Mouse (Mus musculus): Measurements from ENCODE around the gene Tspan9. TPM values are rescaled to one million over a fixed set of nuclear protein-coding genes. Genes with fewer than 3 reads are reported as not detected.

Gene Tspan9
- polyA plus RNA-seq, 2 experiments, result 12.1 to 15.5 TPM

DNA sequence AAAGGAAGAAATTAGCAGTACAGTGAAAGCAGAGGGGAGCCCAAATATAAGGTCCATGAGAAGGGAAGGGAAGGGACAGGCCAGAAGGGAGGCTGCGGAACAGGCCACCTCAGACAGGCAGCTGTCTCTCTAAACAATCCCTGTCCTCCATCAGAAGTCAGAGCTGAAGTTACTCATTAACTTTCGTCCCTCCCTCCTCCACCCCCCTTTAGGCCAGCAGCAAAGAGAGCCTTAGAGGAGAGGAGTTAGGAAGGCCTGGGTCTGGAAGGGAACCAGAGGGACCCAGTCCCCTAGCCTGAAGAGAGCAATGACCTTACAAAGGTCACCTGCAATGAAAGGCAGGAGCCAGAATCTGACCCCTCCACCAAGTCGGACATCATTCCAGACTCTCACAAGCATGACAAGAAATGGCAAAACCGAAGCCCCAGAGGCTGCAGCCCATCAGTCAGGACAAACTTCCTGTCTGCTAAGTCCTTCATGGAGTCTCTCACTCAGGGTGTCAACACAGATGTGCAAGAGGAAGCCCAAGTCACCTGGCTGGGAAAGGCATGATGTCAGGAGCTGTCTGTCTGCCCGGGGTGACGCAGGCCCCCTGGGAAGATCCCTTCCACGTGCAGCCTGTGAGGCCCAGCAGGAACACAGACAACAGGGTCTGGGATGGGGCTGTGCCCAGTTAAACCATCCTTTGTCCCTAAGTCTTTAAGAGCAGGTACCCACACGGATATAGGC lies 9.0 kb downstream of the Tspan9 start:
- DNase-seq (ENCODE audit: low read depth in 3 of 3, low spot score in 3 of 3), result no peak
- Histone ChIP-seq H3K27me3 (ENCODE audit: control insufficient read depth, insufficient read depth, low read length) (no peaks in the 10 kb centered on the region), H3K4me1 (replicated peaks; ENCODE audit: control insufficient read depth in 2 of 2, insufficient read depth in 2 of 2, low read length in 1 of 2) (peaks cover 0 to 22% of the 10 kb centered on the region in 2 experiments; a peak in 2 of 4 replicates), H3K27ac (no peak overlapping the region; the same call in 1 of the 2 replicates), H3K36me3 (replicated peaks; ENCODE audit: control insufficient read depth, insufficient read depth, low read depth) (no peaks in the 10 kb centered on the region), H3K9ac (replicated peaks) (no peak overlapping the region), H3K9me3 (ENCODE audit: control insufficient read depth, low read length) (no peaks in the 10 kb centered on the region), H3K4me3 (ENCODE audit: insufficient read depth in 1 of 2, low read depth in 2 of 2, low read length in 2 of 2) (no peak overlapping the region), H3K4me2 (ENCODE audit: low read depth) (peak overlapping the region; percentile 25; the same call in 1 of the 2 replicates)
- WGBS (ENCODE audit: insufficient replicate concordance), result 40% methylated on average over 8 of the region's 8 CpGs
- ATAC-seq (ENCODE audit: insufficient read depth), result peak; percentile 56; the same call in 1 of the 2 replicates
- TF ChIP-seq CTCF (IDR thresholded peaks at IDR 0.05; ENCODE audit: low read depth), result no peak
- TF ChIP-seq EP300 (IDR thresholded peaks at IDR 0.05; ENCODE audit: low read depth), result no peak

DNA sequence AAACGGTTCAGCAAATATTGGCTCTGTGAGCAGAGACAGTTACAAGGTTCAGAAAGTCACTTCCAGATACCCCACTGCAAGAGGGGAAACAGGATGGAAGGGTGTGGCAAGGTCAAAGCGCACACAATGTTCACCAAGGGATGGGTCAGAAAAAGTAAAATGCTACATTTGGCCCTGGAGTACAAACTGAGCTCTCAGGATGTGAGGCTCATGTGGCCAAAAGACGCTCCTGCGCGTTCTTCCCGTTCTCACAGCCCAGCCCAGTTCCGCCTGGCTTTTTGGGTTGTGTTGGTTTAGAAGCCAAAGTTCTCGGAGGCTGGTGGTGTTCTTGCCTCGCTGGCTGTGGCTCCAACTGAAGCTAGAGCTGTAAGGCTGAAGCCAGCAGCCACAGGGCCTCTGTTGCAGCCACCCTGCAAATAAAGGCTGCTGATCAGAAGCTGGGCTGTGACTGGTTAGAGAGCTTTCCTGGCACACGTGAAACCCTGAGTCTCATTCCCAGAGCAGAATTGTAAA lies 9.7 kb downstream of the Tspan9 start:
- no peak overlapping the region for H3K9ac ChIP-seq (replicated peaks)

DNA sequence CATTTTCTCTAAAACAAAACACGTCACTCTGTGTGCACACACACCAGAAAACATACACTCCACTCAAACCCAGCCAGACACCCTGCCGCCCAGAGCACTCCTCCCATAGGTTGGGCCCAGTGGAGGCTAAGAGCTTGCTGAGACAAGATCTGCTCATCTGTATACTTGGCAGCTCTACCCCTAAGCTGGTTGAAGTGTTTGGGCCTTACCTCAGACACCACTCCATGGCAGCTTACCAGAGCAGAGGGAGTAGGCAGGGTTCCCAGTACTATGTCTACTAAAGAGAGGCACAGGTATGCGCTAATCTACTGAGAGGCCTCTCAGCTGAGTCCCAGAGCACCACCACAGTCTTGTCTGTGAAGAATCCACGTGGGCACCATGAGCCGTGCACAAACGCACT lies 10.8 kb downstream of the Tspan9 start:
- no peak for TF ChIP-seq CTCF (IDR thresholded peaks at IDR 0.05; ENCODE audit: low read depth)
- TF ChIP-seq EP300 (IDR thresholded peaks at IDR 0.05; ENCODE audit: low read depth), result no peak
- WGBS (ENCODE audit: insufficient replicate concordance), result 72% methylated on average over 6 of the region's 6 CpGs

More for the DNA sequence above, 9.7 kb downstream of the Tspan9 start:
- Histone ChIP-seq H3K4me1 (replicated peaks; ENCODE audit: control insufficient read depth in 2 of 2, insufficient read depth in 2 of 2, low read length in 1 of 2) (peaks cover 0 to 22% of the 10 kb centered on the region in 2 experiments; a peak in 2 of 4 replicates), H3K9me3 (ENCODE audit: control insufficient read depth, low read length) (no peaks in the 10 kb centered on the region), H3K4me2 (ENCODE audit: low read depth) (peak overlapping the region; percentile 25), H3K36me3 (replicated peaks; ENCODE audit: control insufficient read depth, insufficient read depth, low read depth) (no peaks in the 10 kb centered on the region), H3K27me3 (ENCODE audit: control insufficient read depth, insufficient read depth, low read length) (no peaks in the 10 kb centered on the region), H3K27ac (peak overlapping the region; percentile 4; the same call in 1 of the 2 replicates), H3K4me3 (ENCODE audit: insufficient read depth in 1 of 2, low read depth in 2 of 2, low read length in 2 of 2) (no peak overlapping the region)
- DNase-seq (ENCODE audit: low read depth in 3 of 3, low spot score in 3 of 3) (no peak), ATAC-seq (ENCODE audit: insufficient read depth) (peak; percentile 24; the same call in 1 of the 2 replicates)
- 42% methylated on average over 10 of the region's 10 CpGs for WGBS (ENCODE audit: insufficient replicate concordance)
- TF ChIP-seq EP300 (IDR thresholded peaks at IDR 0.05; ENCODE audit: low read depth) (no peak), CTCF (IDR thresholded peaks at IDR 0.05; ENCODE audit: low read depth) (no peak)

DNA sequence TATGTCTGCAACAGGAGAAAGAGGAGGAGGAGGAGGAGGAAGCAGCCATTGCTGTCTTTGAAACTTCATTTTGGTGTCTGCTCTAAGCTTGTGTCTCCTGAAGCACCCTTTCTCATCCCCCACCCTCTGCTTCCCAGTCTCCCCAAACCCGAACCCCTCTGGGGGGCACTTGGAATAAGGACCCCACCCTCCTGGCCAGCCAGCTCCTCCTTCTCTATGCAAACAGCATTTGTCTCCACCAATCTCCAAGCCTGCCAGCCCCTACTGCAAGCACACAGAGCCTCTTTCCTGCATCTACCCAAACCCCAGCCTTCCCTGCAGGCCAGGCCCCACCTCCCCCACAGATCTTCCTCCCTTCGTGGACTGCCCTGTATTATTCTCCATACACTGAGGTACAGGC lies 12.0 kb downstream of the Tspan9 start:
- no peak for ATAC-seq (ENCODE audit: insufficient read depth)
- no peak overlapping the region for H3K4me3 ChIP-seq (ENCODE audit: insufficient read depth in 1 of 2, low read depth in 2 of 2, low read length in 2 of 2)
- no peak for DNase-seq (ENCODE audit: low read depth in 3 of 3, low spot score in 3 of 3)
- H3K27ac ChIP-seq, result no peak overlapping the region
- no peak for TF ChIP-seq CTCF (IDR thresholded peaks at IDR 0.05; ENCODE audit: low read depth)
- TF ChIP-seq EP300 (IDR thresholded peaks at IDR 0.05; ENCODE audit: low read depth), result no peak
- no peaks in the 10 kb centered on the region for H3K9me3 ChIP-seq (ENCODE audit: control insufficient read depth, low read length)
- 42% methylated on average over 2 of the region's 2 CpGs for WGBS (ENCODE audit: insufficient replicate concordance)
- no peaks in the 10 kb centered on the region for H3K36me3 ChIP-seq (replicated peaks; ENCODE audit: control insufficient read depth, insufficient read depth, low read depth)
- no peak overlapping the region for H3K4me2 ChIP-seq (ENCODE audit: low read depth)
- no peaks in the 10 kb centered on the region for H3K27me3 ChIP-seq (ENCODE audit: control insufficient read depth, insufficient read depth, low read length)
- no peak overlapping the region for H3K9ac ChIP-seq (replicated peaks)
- peaks cover 0 to 21% of the 10 kb centered on the region in 2 experiments; a peak in 2 of 4 replicates for H3K4me1 ChIP-seq (replicated peaks; ENCODE audit: control insufficient read depth in 2 of 2, insufficient read depth in 2 of 2, low read length in 1 of 2)

More for the DNA sequence above, 10.8 kb downstream of the Tspan9 start:
- ATAC-seq (ENCODE audit: insufficient read depth), result no peak
- Histone ChIP-seq H3K4me3 (ENCODE audit: insufficient read depth in 1 of 2, low read depth in 2 of 2, low read length in 2 of 2) (no peak overlapping the region), H3K36me3 (replicated peaks; ENCODE audit: control insufficient read depth, insufficient read depth, low read depth) (no peaks in the 10 kb centered on the region), H3K4me2 (ENCODE audit: low read depth) (no peak overlapping the region), H3K9ac (replicated peaks) (no peak overlapping the region), H3K27me3 (ENCODE audit: control insufficient read depth, insufficient read depth, low read length) (no peaks in the 10 kb centered on the region), H3K4me1 (replicated peaks; ENCODE audit: control insufficient read depth in 2 of 2, insufficient read depth in 2 of 2, low read length in 1 of 2) (peaks cover 0 to 22% of the 10 kb centered on the region in 2 experiments; a peak in 2 of 4 replicates), H3K27ac (no peak overlapping the region), H3K9me3 (ENCODE audit: control insufficient read depth, low read length) (no peaks in the 10 kb centered on the region)
- DNase-seq (ENCODE audit: low read depth in 3 of 3, low spot score in 3 of 3), result no peak

DNA sequence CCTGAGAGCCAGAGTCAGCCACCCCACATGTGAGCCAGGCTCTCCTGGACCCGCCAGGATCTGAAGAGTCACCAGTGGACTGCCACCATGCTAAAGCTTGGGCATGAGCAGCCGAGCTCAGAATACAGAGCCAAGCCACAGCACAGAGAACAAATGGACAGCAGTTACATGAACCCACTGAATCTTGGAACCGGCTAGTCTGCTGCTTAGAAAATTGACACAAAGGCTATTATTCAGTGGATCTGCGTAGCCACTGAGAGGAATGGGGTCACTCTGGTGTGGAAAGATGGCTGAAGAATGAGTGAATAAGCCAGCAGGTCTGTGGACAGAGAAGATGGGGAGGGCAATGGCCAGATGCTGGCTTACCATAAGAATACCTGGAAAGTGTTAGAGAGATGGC lies 12.7 kb downstream of the Tspan9 start:
- Histone ChIP-seq H3K9me3 (ENCODE audit: control insufficient read depth, low read length) (no peaks in the 10 kb centered on the region), H3K4me2 (ENCODE audit: low read depth) (no peak overlapping the region), H3K9ac (replicated peaks) (no peak overlapping the region), H3K4me1 (replicated peaks; ENCODE audit: control insufficient read depth in 2 of 2, insufficient read depth in 2 of 2, low read length in 1 of 2) (peaks cover 0 to 21% of the 10 kb centered on the region in 2 experiments; a peak in 2 of 4 replicates), H3K36me3 (replicated peaks; ENCODE audit: control insufficient read depth, insufficient read depth, low read depth) (no peaks in the 10 kb centered on the region), H3K27me3 (ENCODE audit: control insufficient read depth, insufficient read depth, low read length) (no peaks in the 10 kb centered on the region), H3K4me3 (ENCODE audit: insufficient read depth in 1 of 2, low read depth in 2 of 2, low read length in 2 of 2) (no peak overlapping the region), H3K27ac (no peak overlapping the region)
- no peak for TF ChIP-seq CTCF (IDR thresholded peaks at IDR 0.05; ENCODE audit: low read depth)
- TF ChIP-seq EP300 (IDR thresholded peaks at IDR 0.05; ENCODE audit: low read depth), result no peak
- DNase-seq (ENCODE audit: low read depth in 3 of 3, low spot score in 3 of 3), result no peak
- ATAC-seq (ENCODE audit: insufficient read depth), result no peak
- WGBS (ENCODE audit: insufficient replicate concordance), result 63% methylated on average over 4 of the region's 4 CpGs
